ENCODE assay signal across 24 mouse cellular contexts in genomic region chr2:125666668-125667067, GRCm38 (mm10). TPM values are rescaled to one million over a fixed set of nuclear protein-coding genes. Genes with fewer than 3 reads are reported as not detected.
DNase-seq lines count a peak whose midpoint lies in the region; ATAC-seq and TF ChIP-seq lines count a peak whose summit lies in the region.
"Had no signal": no experiment of that assay in that cellular context is flagged by ENCODE, and none has a peak within 500 bp of the region (broad histone marks: within the 10 kb centered on the region; RNA-seq: fewer than 3 reads in every experiment).

No protein-coding gene starts in this region.

- peak overlapping the region; percentile 49; the same call in 1 of the 2 replicates for H3K4me2 ChIP-seq in liver, embryonic 16.5 days (ENCODE audit: low read depth, low read length)
- no peak overlapping the region for H3K4me2 ChIP-seq in intestine, postnatal 0 days (replicated peaks; ENCODE audit: low read depth)
- H3K4me2 ChIP-seq: forebrain, embryonic 13.5 days; limb, embryonic 12.5 days; lung, embryonic 15.5 days; midbrain, embryonic 12.5 days; neural tube, embryonic 13.5 days had no signal

- no peaks in the 10 kb centered on the region for H3K9me3 ChIP-seq in liver, embryonic 16.5 days (replicated peaks; ENCODE audit: control insufficient read depth, low read length)
- no peaks in the 10 kb centered on the region for H3K9me3 ChIP-seq in intestine, postnatal 0 days (ENCODE audit: control insufficient read depth)
- H3K9me3 ChIP-seq: embryonic facial prominence, embryonic 10.5 days; forebrain, embryonic 13.5 days; hindbrain, embryonic 10.5 days; limb, embryonic 12.5 days; lung, embryonic 15.5 days; midbrain, embryonic 12.5 days; neural tube, embryonic 13.5 days had no signal

- no peak overlapping the region for H3K9ac ChIP-seq in liver, embryonic 16.5 days (ENCODE audit: low read depth, low read length)
- H3K9ac ChIP-seq in intestine, postnatal 0 days (ENCODE audit: low read depth, low read length): no peak overlapping the region
- H3K9ac ChIP-seq: forebrain, embryonic 13.5 days; limb, embryonic 12.5 days; lung, embryonic 15.5 days; midbrain, embryonic 12.5 days; neural tube, embryonic 13.5 days had no signal

- H3K27me3 ChIP-seq in liver, embryonic 16.5 days (ENCODE audit: control insufficient read depth, insufficient read depth, low read depth, low read length): no peaks in the 10 kb centered on the region
- no peaks in the 10 kb centered on the region for H3K27me3 ChIP-seq in intestine, postnatal 0 days (replicated peaks; ENCODE audit: control insufficient read depth, insufficient read depth, low read length)
- H3K27me3 ChIP-seq: forebrain, embryonic 13.5 days; limb, embryonic 12.5 days; lung, embryonic 15.5 days; midbrain, embryonic 12.5 days; neural tube, embryonic 13.5 days; Patski had no signal

- H3K27ac ChIP-seq in liver, embryonic 16.5 days (ENCODE audit: low read length): peak overlapping the region; percentile 86
- no peak overlapping the region for H3K27ac ChIP-seq in intestine, postnatal 0 days (ENCODE audit: low read depth, low read length)
- H3K27ac ChIP-seq: embryonic facial prominence, embryonic 10.5 days; forebrain, embryonic 13.5 days; hindbrain, embryonic 10.5 days; limb, embryonic 12.5 days; lung, embryonic 15.5 days; midbrain, embryonic 12.5 days; neural tube, embryonic 13.5 days had no signal

- intact Hi-C loops in left cerebral cortex, postnatal 10 days (cut with DNase I): loop anchor here (10.0 kb wide), 2 partner anchors 158 to 368 kb away; partner anchors contain the start of gene Fgf7

- TF ChIP-seq POLR2A in lung, adult 2 months (IDR thresholded peaks at IDR 0.05; ENCODE audit: borderline replicate concordance, extremely low read depth, low read depth, low read length): no peak

- no peak overlapping the region for H3K4me3 ChIP-seq in liver, embryonic 16.5 days (ENCODE audit: low read depth, low read length)
- H3K4me3 ChIP-seq in intestine, postnatal 0 days (ENCODE audit: low read depth, low read length): no peak overlapping the region
- no peak overlapping the region for H3K4me3 ChIP-seq in lung, adult 2 months (replicated peaks; ENCODE audit: extremely low read depth, low read depth, low read length)
- H3K4me3 ChIP-seq: embryonic facial prominence, embryonic 10.5 days; forebrain, embryonic 13.5 days; hindbrain, embryonic 10.5 days; limb, embryonic 12.5 days; lung, embryonic 15.5 days; midbrain, embryonic 12.5 days; neural tube, embryonic 13.5 days had no signal

- no peaks in the 10 kb centered on the region for H3K36me3 ChIP-seq in liver, embryonic 16.5 days (ENCODE audit: control insufficient read depth, insufficient read depth)
- no peaks in the 10 kb centered on the region for H3K36me3 ChIP-seq in intestine, postnatal 0 days (ENCODE audit: control insufficient read depth, insufficient read depth)
- H3K36me3 ChIP-seq: embryonic facial prominence, embryonic 10.5 days; hindbrain, embryonic 10.5 days; limb, embryonic 12.5 days; lung, embryonic 15.5 days; midbrain, embryonic 12.5 days; neural tube, embryonic 13.5 days had no signal

- peak; percentile 29 to 68 for DNase-seq in spleen, postnatal 36 days (ENCODE audit: low spot score in 2 of 2)
- no peak for DNase-seq in spleen, adult 12 weeks (ENCODE audit: low spot score)
- no peak for DNase-seq in left cerebral cortex, postnatal 10 days (ENCODE audit: extremely low spot score in 1 of 2, low spot score in 2 of 2)
- DNase-seq in lung, adult 2 months: no peak
- DNase-seq: adrenal gland, adult 8-10 months; cerebellum, adult 11-12 months; cerebellum, postnatal 36 days; gastrocnemius, postnatal 10 days; kidney, adult 8-10 months; kidney, postnatal 14 days; lung, postnatal 4 days; thymus, adult 2 months had no signal

- WGBS in liver, embryonic 16.5 days (ENCODE audit: insufficient replicate concordance): 23% methylated on average over 4 of the region's 4 CpGs
- WGBS in intestine, postnatal 0 days: 78% methylated on average over 4 of the region's 4 CpGs
- WGBS in lung, adult 2 months: 71% methylated on average over 4 of the region's 4 CpGs

- TF ChIP-seq CTCF in intestine, postnatal 0 days (IDR thresholded peaks at IDR 0.05; ENCODE audit: low read depth): no peak
- TF ChIP-seq CTCF in lung, adult 2 months (IDR thresholded peaks at IDR 0.05; ENCODE audit: insufficient read depth, low read length): no peak

- H3K4me1 ChIP-seq in liver, embryonic 16.5 days (ENCODE audit: control insufficient read depth, low read depth, low read length): peaks cover 54% of the 10 kb centered on the region
- no peaks in the 10 kb centered on the region for H3K4me1 ChIP-seq in intestine, postnatal 0 days (replicated peaks; ENCODE audit: control insufficient read depth, insufficient read depth, low read length)
- H3K4me1 ChIP-seq in lung, adult 2 months (ENCODE audit: control insufficient read depth, insufficient read depth, low read length): no peaks in the 10 kb centered on the region
- H3K4me1 ChIP-seq: embryonic facial prominence, embryonic 10.5 days; forebrain, embryonic 13.5 days; hindbrain, embryonic 10.5 days; limb, embryonic 12.5 days; lung, embryonic 15.5 days; midbrain, embryonic 12.5 days had no signal

- peak; percentile 67 for ATAC-seq in erythroid progenitor cell, adult 5-6 weeks (replicated peaks; ENCODE audit: low FRiP score, poor library complexity, severe bottlenecking)
- peak; percentile 45 for ATAC-seq in liver, embryonic 16.5 days (ENCODE audit: low read depth)
- ATAC-seq in intestine, postnatal 0 days: no peak
- no peak for ATAC-seq in granulocyte monocyte progenitor cell, adult 5-6 weeks (replicated peaks; ENCODE audit: poor library complexity, severe bottlenecking)
- ATAC-seq: forebrain, embryonic 13.5 days had no signal

RNA-seq across cellular contexts. Expression of gene Eid1, which starts 6.2 kb away (rescaled TPM):
- 52.0 and 77.1 TPM in 2 replicates for total RNA-seq in erythroid progenitor cell, adult 5-6 weeks (2015; ENCODE audit: low replicate concordance)
- total RNA-seq in erythroid progenitor cell, adult 5-6 weeks (2017; ENCODE audit: low replicate concordance): 96.0 and 96.6 TPM in 2 replicates
- polyA plus RNA-seq in liver, embryonic 16.5 days (2015; fragmentation: Nextera tagmentation; extraction: Ambion mirVana): 34.2 and 34.7 TPM in 2 replicates
- polyA plus RNA-seq in intestine, postnatal 0 days (2015; fragmentation: Nextera tagmentation; extraction: Ambion mirVana): 64.3 and 67.4 TPM in 2 replicates
- total RNA-seq in left cerebral cortex, postnatal 10 days (2021): 100 to 1,000 TPM; 428 to 443 TPM
- 23.2 and 27.4 TPM in 2 replicates for polyA plus RNA-seq in lung, adult 2 months (2012; rRNA removed)
- 68.2 and 71.7 TPM in 2 replicates for total RNA-seq in granulocyte monocyte progenitor cell, adult 5-6 weeks (2014; fragmentation: Nextera tagmentation)
- total RNA-seq in granulocyte monocyte progenitor cell, adult 5-6 weeks (2017): 121 and 142 TPM in 2 replicates

RNA-seq across cellular contexts. Expression of gene Cep152, which starts 41.8 kb away (rescaled TPM):
- 14.3 and 20.2 TPM in 2 replicates for total RNA-seq in erythroid progenitor cell, adult 5-6 weeks (2015; ENCODE audit: low replicate concordance)
- total RNA-seq in erythroid progenitor cell, adult 5-6 weeks (2017; ENCODE audit: low replicate concordance): 36.8 and 49.8 TPM in 2 replicates
- polyA plus RNA-seq in liver, embryonic 16.5 days (2015; fragmentation: Nextera tagmentation; extraction: Ambion mirVana): 4.2 and 4.4 TPM in 2 replicates
- polyA plus RNA-seq in intestine, postnatal 0 days (2015; fragmentation: Nextera tagmentation; extraction: Ambion mirVana): 0.98 and 1.3 TPM in 2 replicates
- 1 to 10 TPM; 1.8 to 2.0 TPM for total RNA-seq in left cerebral cortex, postnatal 10 days (2021)
- 0.86 and 1.2 TPM in 2 replicates for polyA plus RNA-seq in lung, adult 2 months (2012; rRNA removed)
- total RNA-seq in granulocyte monocyte progenitor cell, adult 5-6 weeks (2014; fragmentation: Nextera tagmentation): 8.2 and 10.9 TPM in 2 replicates
- total RNA-seq in granulocyte monocyte progenitor cell, adult 5-6 weeks (2017): 21.1 and 21.6 TPM in 2 replicates

RNA-seq across cellular contexts. Expression of gene Shc4, which starts 57.3 kb away (rescaled TPM):
- not detected in 2 replicates for total RNA-seq in erythroid progenitor cell, adult 5-6 weeks (2015; ENCODE audit: low replicate concordance)
- total RNA-seq in erythroid progenitor cell, adult 5-6 weeks (2017; ENCODE audit: low replicate concordance): 0.15 and 3.3 TPM in 2 replicates
- 0.64 and 0.77 TPM in 2 replicates for polyA plus RNA-seq in liver, embryonic 16.5 days (2015; fragmentation: Nextera tagmentation; extraction: Ambion mirVana)
- polyA plus RNA-seq in intestine, postnatal 0 days (2015; fragmentation: Nextera tagmentation; extraction: Ambion mirVana): 0.61 and 0.65 TPM in 2 replicates
- 1 to 10 TPM; 5.2 to 5.8 TPM for total RNA-seq in left cerebral cortex, postnatal 10 days (2021)
- 0.34 and 0.51 TPM in 2 replicates for polyA plus RNA-seq in lung, adult 2 months (2012; rRNA removed)
- total RNA-seq in granulocyte monocyte progenitor cell, adult 5-6 weeks (2014; fragmentation: Nextera tagmentation): not detected in 2 replicates
- total RNA-seq in granulocyte monocyte progenitor cell, adult 5-6 weeks (2017): 0.26 and 1.0 TPM in 2 replicates

Comparison
In these comparisons a context has a peak if more than half of its experiments do, and no peak if none do; other contexts are left out.
1. DNase-seq: peak in spleen, postnatal 36 days (2 of 2); none in spleen, adult 12 weeks (single experiment), left cerebral cortex, postnatal 10 days (0 of 2) and lung, adult 2 months (single experiment).
2. ATAC-seq: peak in erythroid progenitor cell, adult 5-6 weeks (single experiment) and liver, embryonic 16.5 days (single experiment); none in intestine, postnatal 0 days (single experiment) and granulocyte monocyte progenitor cell, adult 5-6 weeks (single experiment).